Mouse (Mus musculus): ENCODE data around the gene 4930568D16Rik.

The 4930568D16Rik gene

DNA sequence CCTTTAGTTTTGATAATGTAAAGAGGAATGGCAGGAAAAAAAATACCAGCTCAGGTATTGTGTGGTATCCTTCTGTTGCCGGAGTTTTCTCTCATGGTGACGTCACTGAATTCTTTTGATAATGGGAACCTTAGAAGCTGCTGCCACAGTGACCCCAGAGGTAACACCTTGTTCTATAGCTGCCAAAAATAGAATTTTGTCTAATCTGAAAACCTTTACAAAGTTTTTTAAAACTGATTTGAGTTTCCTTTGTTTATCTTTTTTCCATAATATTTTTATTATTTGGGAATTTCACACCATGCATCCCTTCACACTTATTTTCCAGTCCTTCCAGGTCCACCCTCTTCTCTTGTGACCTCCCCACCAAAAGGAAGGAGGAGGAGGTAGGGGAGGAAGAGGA lies at the start of gene 4930568D16Rik:
Gene 4930568D16Rik, minus strand, starts transcription at position 101 of the 400 bp plus-strand sequence.
- no peak for DNase-seq (ENCODE audit: inconsistent ontology term)

DNA sequence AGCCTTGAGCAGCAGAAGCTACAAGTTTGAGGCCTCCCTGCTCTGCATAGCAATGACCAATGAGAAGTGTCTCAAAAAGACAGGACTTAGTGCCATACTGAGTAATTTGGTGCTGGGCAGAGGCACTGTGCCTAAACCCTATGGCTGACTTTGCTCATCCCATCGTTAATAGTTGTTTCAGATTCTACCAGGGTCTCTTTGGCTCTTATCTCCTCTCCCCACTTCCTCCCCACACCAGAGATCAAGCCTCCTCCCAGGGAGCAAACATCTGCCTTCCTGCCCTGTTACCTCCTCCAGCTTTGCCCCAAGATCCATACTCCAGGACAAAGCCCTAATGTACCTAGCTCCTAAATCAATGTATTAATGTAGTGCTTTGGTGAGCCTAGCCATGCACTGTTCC lies 49.7 kb upstream of the 4930568D16Rik start:
- no peak for DNase-seq (ENCODE audit: inconsistent ontology term)

DNA sequence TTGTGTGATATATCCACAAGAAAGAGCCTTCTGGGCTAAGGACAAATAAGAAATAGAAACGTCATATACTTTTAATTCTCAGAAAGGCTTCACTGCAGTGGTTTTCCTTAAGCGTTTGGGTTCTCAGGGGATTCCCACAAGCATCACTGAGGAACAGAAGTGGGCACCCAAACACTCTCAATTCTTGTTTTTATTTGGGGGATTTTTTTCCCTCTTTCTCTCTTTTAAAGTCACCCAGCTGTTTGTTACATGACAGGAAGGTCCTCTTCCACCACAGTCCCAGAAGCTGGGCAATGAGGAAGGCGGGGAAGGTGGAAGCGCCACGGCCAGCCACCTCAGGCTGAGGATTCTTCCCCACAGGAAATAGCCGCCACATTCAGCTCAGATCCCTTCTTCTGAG lies 48.9 kb upstream of the 4930568D16Rik start:
- DNase-seq (ENCODE audit: inconsistent ontology term) = no peak

GRCm38 (mm10) chr2:35412810-35413209 lies 45.3 kb upstream of the 4930568D16Rik start:
- DNase-seq (ENCODE audit: inconsistent ontology term) = no peak

DNA sequence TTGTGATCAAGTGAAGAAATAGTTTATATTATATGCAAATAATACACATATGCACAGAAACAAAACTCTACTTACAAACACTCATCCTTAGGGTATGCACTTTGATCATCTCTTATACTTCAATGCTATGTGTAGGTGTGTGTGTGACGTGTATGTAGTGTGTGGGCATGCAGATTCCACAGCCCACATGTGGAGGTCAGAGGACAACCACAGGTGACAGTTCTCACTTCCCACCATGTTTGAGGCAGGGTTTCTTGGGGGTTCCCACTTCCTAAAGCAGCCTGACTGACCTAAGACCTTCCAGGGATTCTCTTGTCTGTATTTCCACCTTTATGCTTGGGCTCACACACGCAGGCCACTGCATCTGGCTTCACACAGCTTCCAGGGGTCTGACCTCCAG lies 44.7 kb upstream of the 4930568D16Rik start:
- no peak for DNase-seq (ENCODE audit: inconsistent ontology term)

- DNase-seq (ENCODE audit: inconsistent ontology term) = no peak
These were observed 44.2 kb upstream of the 4930568D16Rik start for GRCm38 (mm10) chr2:35411640-35412190.

DNA sequence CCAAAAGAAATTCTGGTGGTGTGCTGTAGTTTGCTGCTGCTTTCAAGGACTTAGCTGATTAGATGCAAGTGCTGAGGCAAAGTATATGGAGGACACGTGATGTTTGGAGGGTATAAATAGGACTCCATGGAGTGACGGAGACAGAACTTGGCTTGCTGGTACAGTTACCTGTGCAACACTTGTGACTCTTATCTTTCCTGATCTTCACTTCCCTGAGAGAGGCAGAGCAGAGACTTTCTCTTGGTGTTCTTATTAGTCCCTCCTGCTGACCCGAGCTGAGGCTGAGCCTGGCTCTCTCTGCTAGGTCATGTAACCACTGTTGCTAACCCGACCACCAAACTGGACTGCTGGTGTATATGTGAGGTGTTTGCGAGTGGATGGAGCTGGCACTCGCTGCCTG lies 41.9 kb upstream of the 4930568D16Rik start:
- DNase-seq (ENCODE audit: inconsistent ontology term) = no peak

- no peak for DNase-seq (ENCODE audit: inconsistent ontology term)
These were observed 41.0 kb upstream of the 4930568D16Rik start for GRCm38 (mm10) chr2:35408409-35409110.

DNA sequence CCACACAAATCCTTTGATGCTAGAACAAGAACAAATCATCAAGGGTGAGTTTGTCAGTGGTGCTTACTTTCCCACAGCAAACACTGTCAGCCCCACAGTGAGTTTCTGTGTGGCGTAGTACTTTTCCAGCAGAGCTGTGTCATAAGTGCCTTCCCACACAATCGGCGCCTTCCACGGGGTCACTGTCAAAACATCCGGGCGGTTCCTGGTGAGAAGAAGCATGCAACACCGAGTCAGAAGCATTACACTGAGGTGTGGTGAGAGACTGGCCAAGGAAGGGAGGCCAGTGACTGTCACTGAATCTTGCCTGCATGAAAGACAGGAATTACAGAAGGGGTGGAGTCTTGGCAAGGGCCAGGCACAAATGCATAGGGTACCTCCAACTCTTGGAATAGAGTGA lies 40.3 kb upstream of the 4930568D16Rik start:
- no peak for DNase-seq (ENCODE audit: inconsistent ontology term)

DNA sequence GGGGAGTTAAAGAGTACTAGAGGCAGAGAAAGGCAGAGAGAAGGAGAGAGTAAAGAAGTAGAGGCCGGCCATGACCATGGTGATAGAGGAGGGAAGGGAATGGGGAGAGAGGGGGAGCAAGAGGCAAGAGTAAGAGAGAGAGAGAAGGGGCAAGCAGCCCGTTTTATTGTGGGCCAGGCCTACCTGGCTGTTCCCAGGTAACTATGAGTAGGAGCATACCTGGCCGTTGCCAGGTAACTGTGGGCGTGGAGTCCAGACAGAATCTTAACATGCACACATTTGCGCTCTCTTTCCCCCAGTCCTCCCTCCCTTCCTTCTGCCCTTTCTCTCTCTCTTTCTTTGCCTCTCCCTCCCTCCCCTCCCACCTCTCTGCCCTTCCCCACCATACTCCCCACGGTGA lies 39.7 kb upstream of the 4930568D16Rik start:
- DNase-seq (ENCODE audit: inconsistent ontology term) = no peak

GRCm38 (mm10) chr2:35406611-35407010 lies 39.1 kb upstream of the 4930568D16Rik start:
- DNase-seq (ENCODE audit: inconsistent ontology term) = no peak

DNA sequence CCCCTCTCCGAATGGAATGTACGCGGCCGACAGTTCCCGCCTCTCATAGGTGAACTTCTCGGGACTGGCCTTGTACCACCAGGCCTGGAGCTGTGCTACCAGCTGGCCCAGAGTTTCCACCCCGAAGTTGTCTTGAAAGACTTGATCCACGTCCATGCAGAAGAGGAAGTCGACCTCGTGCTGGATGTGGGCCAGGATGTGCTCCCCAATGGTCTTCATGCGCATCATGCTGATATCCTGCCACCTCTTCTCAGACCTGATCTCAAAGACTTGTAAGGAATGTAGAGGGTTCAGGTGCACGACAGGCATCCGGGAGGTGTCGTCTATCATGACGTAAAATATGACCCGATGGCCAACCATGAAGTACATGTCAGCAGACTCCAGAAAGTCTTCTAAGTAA lies 34.9 kb upstream of the 4930568D16Rik start:
- no peak for DNase-seq (ENCODE audit: inconsistent ontology term)

DNA sequence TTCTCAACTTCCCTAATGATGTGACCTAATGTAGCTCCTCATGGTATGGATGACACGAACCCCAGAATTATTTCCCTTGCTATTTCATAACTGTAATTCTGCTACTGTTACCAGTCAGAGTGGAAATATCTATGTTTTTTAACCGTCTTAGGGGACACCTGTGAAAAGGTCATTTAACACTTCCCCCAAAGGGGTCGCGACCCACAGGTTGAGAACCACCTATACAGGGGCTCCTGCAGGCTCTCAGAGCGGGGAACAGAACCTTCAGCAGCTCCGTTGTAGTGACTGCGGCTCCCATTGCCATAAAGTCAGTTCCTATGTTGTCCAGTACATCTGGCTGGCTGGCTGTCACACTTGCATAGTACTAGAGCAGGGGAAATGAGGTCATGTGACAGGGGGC lies 33.2 kb upstream of the 4930568D16Rik start:
- DNase-seq (ENCODE audit: inconsistent ontology term) = no peak

GRCm38 (mm10) chr2:35398184-35398828 lies 30.8 kb upstream of the 4930568D16Rik start:
- DNase-seq (ENCODE audit: inconsistent ontology term) = no peak

GRCm38 (mm10) chr2:35397590-35398173 lies 30.2 kb upstream of the 4930568D16Rik start:
- DNase-seq (ENCODE audit: inconsistent ontology term) = peak; percentile 65

- no peak for DNase-seq (ENCODE audit: inconsistent ontology term)
These were observed 29.6 kb upstream of the 4930568D16Rik start, which contains the start of gene 4930402F06Rik for GRCm38 (mm10) chr2:35397096-35397495. TSS of gene 4930402F06Rik (minus strand) at chr2:35397175.

DNA sequence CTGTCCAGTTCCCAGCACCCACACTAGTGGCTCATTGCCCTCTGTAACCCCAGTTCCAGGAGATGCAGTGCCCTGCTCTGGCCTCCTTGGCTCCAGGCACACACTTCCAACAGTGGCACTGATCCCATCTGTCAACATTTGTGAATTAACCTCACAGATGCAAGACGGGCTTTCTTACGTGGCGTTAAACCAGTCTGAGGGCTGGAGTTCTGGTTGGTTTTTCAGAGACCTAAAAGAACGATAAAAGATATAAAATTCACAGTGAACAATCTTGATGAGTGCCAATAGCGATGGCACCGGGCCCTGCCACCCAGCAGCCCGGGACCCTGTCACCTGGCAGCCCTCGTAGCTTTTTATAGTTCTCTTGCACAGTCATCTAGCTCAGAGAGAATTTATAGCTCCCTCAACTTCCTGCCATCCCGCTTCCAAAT lies 17.9 kb upstream of the 4930568D16Rik start:
- no peak for DNase-seq (ENCODE audit: inconsistent ontology term)

GRCm38 (mm10) chr2:35379306-35379705 lies 11.8 kb upstream of the 4930568D16Rik start:
- DNase-seq (ENCODE audit: inconsistent ontology term) = no peak

DNA sequence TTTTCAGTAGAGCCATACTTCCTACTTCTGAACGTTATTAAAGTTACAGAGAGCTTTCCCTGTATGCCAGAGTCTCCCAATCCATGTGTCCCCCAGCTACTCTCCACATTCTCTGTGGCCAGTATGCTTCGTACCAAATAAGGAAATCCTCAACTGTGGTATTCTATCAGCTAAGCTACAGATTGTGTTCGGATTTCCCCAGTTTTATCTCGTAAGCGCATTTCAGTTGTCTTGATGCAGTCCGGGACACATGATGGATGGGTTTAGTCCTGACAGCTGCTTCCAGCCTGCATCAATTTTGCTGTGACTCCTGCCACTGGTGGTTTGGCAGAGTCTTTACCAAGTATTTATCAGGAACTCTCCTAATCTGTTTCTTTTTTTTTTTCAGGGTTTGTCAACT lies 10.1 kb upstream of the 4930568D16Rik start:
- no peak for DNase-seq (ENCODE audit: inconsistent ontology term)

- no peak for DNase-seq (ENCODE audit: inconsistent ontology term)
These were observed 5.5 kb upstream of the 4930568D16Rik start for GRCm38 (mm10) chr2:35373003-35373402.

DNA sequence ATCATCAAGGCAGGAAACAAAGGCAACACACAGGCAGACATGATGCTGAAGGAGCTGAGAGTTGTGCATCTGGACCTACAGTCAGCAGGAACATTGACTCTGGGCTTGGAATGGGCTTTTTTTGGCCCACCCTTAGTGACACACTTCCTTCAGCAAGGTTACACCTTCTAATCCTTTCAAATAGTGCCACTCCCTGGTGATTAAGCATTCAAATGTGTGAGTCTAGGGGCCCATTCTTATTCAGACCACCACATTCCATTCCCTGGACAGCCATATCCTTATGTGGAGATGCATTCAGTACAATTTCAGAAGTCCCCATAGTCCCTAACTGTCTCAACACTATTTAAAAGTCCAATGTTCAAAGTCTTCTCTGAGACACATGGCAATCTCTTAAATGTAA lies 3.2 kb upstream of the 4930568D16Rik start:
- no peak for DNase-seq (ENCODE audit: inconsistent ontology term)

DNA sequence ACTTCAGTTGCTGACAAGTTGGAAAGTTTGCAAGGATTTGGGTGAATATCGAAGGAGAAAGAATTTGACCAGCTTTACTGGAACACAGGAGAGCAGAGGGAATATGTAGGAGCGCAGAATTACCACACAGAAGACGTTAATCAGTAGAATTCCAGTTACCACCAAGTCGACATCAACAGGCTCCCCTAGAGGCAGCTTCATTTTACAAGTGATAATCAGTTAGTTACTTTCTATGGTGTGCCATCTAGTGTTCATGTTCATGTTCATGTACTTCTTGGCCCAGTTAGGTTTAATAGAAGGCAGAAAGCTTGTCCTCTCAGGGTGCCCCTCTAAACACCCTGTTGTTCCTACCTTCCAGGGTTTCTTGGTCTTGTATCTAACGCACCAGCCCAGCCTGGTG lies 18.3 kb downstream of the 4930568D16Rik start:
- DNase-seq (ENCODE audit: inconsistent ontology term) = peak; percentile 60

- no peak for DNase-seq (ENCODE audit: inconsistent ontology term)
These were observed 21.5 kb downstream of the 4930568D16Rik start for GRCm38 (mm10) chr2:35345984-35346383.

Data from Muller cell, postnatal 12 days (primary cell).